Comparison of ENCODE assay signal across 8 mouse cellular contexts in genomic region chr12:65072911-65073610, GRCm38 (mm10). TPM values are rescaled to one million over a fixed set of nuclear protein-coding genes. Genes with fewer than 3 reads are reported as not detected.
A peak's percentile ranks its signal among the peaks of the same experiment; 100 is the strongest.
DNase-seq lines count a peak whose midpoint lies in the region; ATAC-seq and TF ChIP-seq lines count a peak whose summit lies in the region.

No protein-coding gene starts in this region.

- no peaks in the 10 kb centered on the region for H3K36me3 ChIP-seq in lung, postnatal 0 days (ENCODE audit: insufficient read depth, low read length)
- H3K36me3 ChIP-seq in intestine, postnatal 0 days (ENCODE audit: control insufficient read depth, insufficient read depth) = no peaks in the 10 kb centered on the region

- H3K9ac ChIP-seq in lung, postnatal 0 days (replicated peaks; ENCODE audit: low read depth) = peak overlapping the region; percentile 86
- peak overlapping the region; percentile 73 for H3K9ac ChIP-seq in intestine, postnatal 0 days (ENCODE audit: low read depth, low read length)

- peak overlapping the region; percentile 75 for H3K4me3 ChIP-seq in lung, postnatal 0 days (ENCODE audit: low read depth, low read length)
- H3K4me3 ChIP-seq in intestine, postnatal 0 days (ENCODE audit: low read depth, low read length) = peak overlapping the region; percentile 95
- H3K4me3 ChIP-seq in olfactory bulb, adult 2 months (ENCODE audit: insufficient read depth, low read depth, low read length) = peak overlapping the region; percentile 80

- intact Hi-C loops in gastrocnemius, postnatal 36 days (cut with DNase I) = loop anchor here (5.0 kb wide), 1 partner anchor 106 kb away; the partner anchor contains the start of genes Klhl28 and Togaram1
- intact Hi-C loops in left cerebral cortex, postnatal 36 days (cut with DNase I) = no loop called here

- WGBS in lung, postnatal 0 days = 2% methylated on average over 21 of the region's 21 CpGs
- 5% methylated on average over 21 of the region's 21 CpGs for WGBS in intestine, postnatal 0 days
- 1% methylated on average over 21 of the region's 21 CpGs for WGBS in olfactory bulb, adult 2 months

- no peak for TF ChIP-seq POLR2A in olfactory bulb, adult 2 months (IDR thresholded peaks at IDR 0.05; ENCODE audit: insufficient read depth, low read depth, low read length)

- ATAC-seq in lung, postnatal 0 days = peak; percentile 14; the same call in 1 of the 2 replicates
- ATAC-seq in intestine, postnatal 0 days = no peak; the same call in 1 of the 2 replicates

- no peaks in the 10 kb centered on the region for H3K27me3 ChIP-seq in lung, postnatal 0 days (replicated peaks; ENCODE audit: insufficient read depth, low read length)
- no peaks in the 10 kb centered on the region for H3K27me3 ChIP-seq in intestine, postnatal 0 days (replicated peaks; ENCODE audit: control insufficient read depth, insufficient read depth, low read length)

- H3K27ac ChIP-seq in lung, postnatal 0 days (ENCODE audit: low read length) = peak overlapping the region; percentile 89
- H3K27ac ChIP-seq in intestine, postnatal 0 days (ENCODE audit: low read depth, low read length) = peak overlapping the region; percentile 85
- H3K27ac ChIP-seq in olfactory bulb, adult 2 months (ENCODE audit: insufficient read depth, low read depth, low read length) = peak overlapping the region; percentile 95

- TF ChIP-seq CTCF in lung, postnatal 0 days (IDR thresholded peaks at IDR 0.05) = no peak
- no peak for TF ChIP-seq CTCF in intestine, postnatal 0 days (IDR thresholded peaks at IDR 0.05; ENCODE audit: low read depth)
- TF ChIP-seq CTCF in olfactory bulb, adult 2 months (IDR thresholded peaks at IDR 0.05; ENCODE audit: insufficient read depth, low read depth, low read length) = no peak

- no peaks in the 10 kb centered on the region for H3K9me3 ChIP-seq in lung, postnatal 0 days (ENCODE audit: low read length)
- no peaks in the 10 kb centered on the region for H3K9me3 ChIP-seq in intestine, postnatal 0 days (ENCODE audit: control insufficient read depth)

- H3K4me2 ChIP-seq in lung, postnatal 0 days (replicated peaks; ENCODE audit: low read depth, low read length) = peak overlapping the region; percentile 80
- peak overlapping the region; percentile 93 for H3K4me2 ChIP-seq in intestine, postnatal 0 days (replicated peaks; ENCODE audit: low read depth)

- peak; percentile 13 for DNase-seq in lung, postnatal 0 days (ENCODE audit: low spot score)
- no peak for DNase-seq in lung, postnatal 25 days (ENCODE audit: low spot score)
- peak; percentile 85 for DNase-seq in embryo, embryonic 11 days
- DNase-seq in gastrocnemius, postnatal 36 days = no peak
- no peak for DNase-seq in left cerebral cortex, postnatal 36 days (ENCODE audit: low spot score in 2 of 2)
- DNase-seq in ovary, postnatal 36 days (ENCODE audit: low spot score) = no peak

- TF ChIP-seq EP300 in lung, postnatal 0 days (IDR thresholded peaks at IDR 0.05) = no peak

- no peaks in the 10 kb centered on the region for H3K4me1 ChIP-seq in lung, postnatal 0 days (ENCODE audit: insufficient read depth, low read depth, low read length)
- H3K4me1 ChIP-seq in intestine, postnatal 0 days (replicated peaks; ENCODE audit: control insufficient read depth, insufficient read depth, low read length) = 0 out of 2 replicates have a peak, but pooled peaks cover 5% of the 10 kb centered on the region
- H3K4me1 ChIP-seq in olfactory bulb, adult 2 months (ENCODE audit: control insufficient read depth, insufficient read depth, low read length) = peaks cover 7% of the 10 kb centered on the region

RNA-seq across cellular contexts. Expression of gene Fkbp3, which starts 0.7 kb away (rescaled TPM):
- 131 and 141 TPM in 2 replicates for polyA plus RNA-seq in lung, postnatal 0 days (2015; fragmentation: Nextera tagmentation; extraction: Ambion mirVana)
- 143 and 146 TPM in 2 replicates for polyA plus RNA-seq in intestine, postnatal 0 days (2015; fragmentation: Nextera tagmentation; extraction: Ambion mirVana)
- polyA plus RNA-seq in olfactory bulb, adult 2 months (2012; ENCODE audit: insufficient read depth, insufficient read length, low replicate concordance, missing spikeins) = 832 TPM in 1 of 2 replicates, not detected in the other
- total RNA-seq in gastrocnemius, postnatal 36 days (2021) = 100 to 1,000 TPM; 167 to 194 TPM
- 100 to 1,000 TPM; 149 to 162 TPM for total RNA-seq in left cerebral cortex, postnatal 36 days (2021)

RNA-seq across cellular contexts. Expression of gene Fancm, which starts 2.3 kb away (rescaled TPM):
- 3.7 and 4.1 TPM in 2 replicates for polyA plus RNA-seq in lung, postnatal 0 days (2015; fragmentation: Nextera tagmentation; extraction: Ambion mirVana)
- 2.1 and 2.9 TPM in 2 replicates for polyA plus RNA-seq in intestine, postnatal 0 days (2015; fragmentation: Nextera tagmentation; extraction: Ambion mirVana)
- not detected in 2 replicates for polyA plus RNA-seq in olfactory bulb, adult 2 months (2012; ENCODE audit: insufficient read depth, insufficient read length, low replicate concordance, missing spikeins)
- 1 to 10 TPM in 1 of 2 experiments, under 1 TPM in 1; 0.99 to 3.0 TPM for total RNA-seq in gastrocnemius, postnatal 36 days (2021)
- total RNA-seq in left cerebral cortex, postnatal 36 days (2021) = 10 to 100 TPM; 11.2 to 14.3 TPM

RNA-seq across cellular contexts. Expression of gene Prpf39, which starts 36.9 kb away (rescaled TPM):
- polyA plus RNA-seq in lung, postnatal 0 days (2015; fragmentation: Nextera tagmentation; extraction: Ambion mirVana) = 27.9 and 32.1 TPM in 2 replicates
- polyA plus RNA-seq in intestine, postnatal 0 days (2015; fragmentation: Nextera tagmentation; extraction: Ambion mirVana) = 14.0 and 14.6 TPM in 2 replicates
- polyA plus RNA-seq in olfactory bulb, adult 2 months (2012; ENCODE audit: insufficient read depth, insufficient read length, low replicate concordance, missing spikeins) = not detected in 2 replicates
- 10 to 100 TPM; 11.5 to 14.0 TPM for total RNA-seq in gastrocnemius, postnatal 36 days (2021)
- total RNA-seq in left cerebral cortex, postnatal 36 days (2021) = 10 to 100 TPM; 27.0 to 48.3 TPM

Comparison
In these comparisons a context has a peak if more than half of its experiments do, and no peak if none do; other contexts are left out.
1. DNase-seq: peak in lung, postnatal 0 days (single experiment) and embryo, embryonic 11 days (single experiment); none in lung, postnatal 25 days (single experiment), gastrocnemius, postnatal 36 days (0 of 2), left cerebral cortex, postnatal 36 days (0 of 2) and ovary, postnatal 36 days (single experiment).
2. Peak in every context shown above with its lines, with median percentiles within 50 percentile points of each other: H3K27ac ChIP-seq and H3K4me3 ChIP-seq.